Mouse (Mus musculus) left cerebral cortex, postnatal 14 days (tissue): Measurements from ENCODE around the gene Slc34a3. TPM values are rescaled to one million over a fixed set of nuclear protein-coding genes. Genes with fewer than 3 reads are reported as not detected.
"Not testable (repeated sequence)": the region's sequence is repeated elsewhere in the genome, so short reads cannot be mapped to it uniquely, and the experiment has no call there.

Experiments used
- DNase-seq, 2 experiments: peaks; one replicate each; pipeline ENCODE4 v3.0.0; 2021 to 2022; ENCODE audit warnings: low spot score in 2 of 2, mixed read lengths in 1 of 2
- intact Hi-C: fragments of 180-260 bp; cut with DNase I; formaldehyde crosslinking; loops from one replicate; pipeline ENCODE4 v1.15.1; 2025
- long read RNA-seq, 2 experiments: library from polyadenylated mRNA; stranded (forward); transcript quantifications; one replicate each; pipeline ENCODE4 v2.0.0; 2021
- total RNA-seq, 2 experiments: library from RNA; stranded (reverse); gene quantifications; 2 replicates each; pipeline ENCODE4 v1.2.3; 2021

Gene Slc34a3
- total RNA-seq, result not detected
- long read RNA-seq, experiment 1, result 0 reads
- long read RNA-seq, experiment 2, result 0 reads

- intact Hi-C loops, result no loop called here
- no peak for DNase-seq
These were observed at the start of gene Slc34a3 for GRCm38 (mm10) chr2:25234050-25234449. Slc34a3 (minus strand) TSS chr2:25234364.

- peak; percentile 83 to 87 for DNase-seq
- intact Hi-C loops, result loop anchor here (5.0 kb wide), 1 partner anchor 48 kb away; no protein-coding TSS in a partner anchor
These were observed 45.0 kb upstream of the Slc34a3 start for GRCm38 (mm10) chr2:25278928-25279882.

GRCm38 (mm10) chr2:25273010-25273409 lies 38.8 kb upstream of the Slc34a3 start:
- DNase-seq, result no peak
- intact Hi-C loops, result loop anchor here (5.0 kb wide), 1 partner anchor 46 kb away; no protein-coding TSS in a partner anchor

GRCm38 (mm10) chr2:25272515-25272914 lies 38.4 kb upstream of the Slc34a3 start:
- intact Hi-C loops, result loop anchor here (5.0 kb wide), 1 partner anchor 45 kb away; no protein-coding TSS in a partner anchor
- DNase-seq, result no peak

- intact Hi-C loops, result loop anchor here (5.0 kb wide), 1 partner anchor 45 kb away; no protein-coding TSS in a partner anchor
These were observed 37.8 kb upstream of the Slc34a3 start, which contains the start of the genes Ssna1 and Anapc2 for GRCm38 (mm10) chr2:25271827-25272511. Ssna1 (minus strand) TSS chr2:25272438. Anapc2 (plus strand) TSS chr2:25272478.

GRCm38 (mm10) chr2:25267746-25268309 lies 33.7 kb upstream of the Slc34a3 start:
- intact Hi-C loops, result no loop called here
- no peak for DNase-seq

More at GRCm38 (mm10) chr2:25271827-25272511, 37.8 kb upstream of the Slc34a3 start, which contains the start of the genes Ssna1 and Anapc2:
- peak; percentile 97 to 98 for DNase-seq

GRCm38 (mm10) chr2:25267241-25267640 lies 33.1 kb upstream of the Slc34a3 start:
- no peak for DNase-seq
- intact Hi-C loops, result no loop called here

- intact Hi-C loops, result no loop called here
- DNase-seq, result no peak
These were observed 32.6 kb upstream of the Slc34a3 start for GRCm38 (mm10) chr2:25266720-25267119.

- intact Hi-C loops, result no loop called here
- no peak for DNase-seq
These were observed 31.9 kb upstream of the Slc34a3 start for GRCm38 (mm10) chr2:25265897-25266656.

- intact Hi-C loops, result no loop called here
- DNase-seq, result no peak
These were observed 30.7 kb upstream of the Slc34a3 start for GRCm38 (mm10) chr2:25264851-25265250.

- DNase-seq, result no peak
- intact Hi-C loops, result no loop called here
These were observed 30.1 kb upstream of the Slc34a3 start for GRCm38 (mm10) chr2:25264286-25264660.

GRCm38 (mm10) chr2:25263623-25264285 lies 29.6 kb upstream of the Slc34a3 start:
- intact Hi-C loops, result no loop called here
- DNase-seq, result no peak

- intact Hi-C loops, result no loop called here
- no peak for DNase-seq
These were observed 28.8 kb upstream of the Slc34a3 start for GRCm38 (mm10) chr2:25262795-25263622.

GRCm38 (mm10) chr2:25262291-25262767 lies 28.2 kb upstream of the Slc34a3 start, which contains the start of gene Tprn:
Tprn (plus strand) TSS chr2:25262618.
- DNase-seq, result peak; percentile 95 to 98
- intact Hi-C loops, result no loop called here

- intact Hi-C loops, result no loop called here
These were observed 27.7 kb upstream of the Slc34a3 start for GRCm38 (mm10) chr2:25261870-25262269.

GRCm38 (mm10) chr2:25258887-25259286 lies 24.7 kb upstream of the Slc34a3 start:
- intact Hi-C loops, result loop anchor here (5.0 kb wide), 1 partner anchor 67 kb away; no protein-coding TSS in a partner anchor

More at GRCm38 (mm10) chr2:25261870-25262269, 27.7 kb upstream of the Slc34a3 start:
- DNase-seq, result no peak

GRCm38 (mm10) chr2:25257250-25257649 lies 23.1 kb upstream of the Slc34a3 start:
- intact Hi-C loops, result loop anchor here (5.0 kb wide), 1 partner anchor 65 kb away; no protein-coding TSS in a partner anchor
- DNase-seq, result not testable (repeated sequence)

More at GRCm38 (mm10) chr2:25258887-25259286, 24.7 kb upstream of the Slc34a3 start:
- no peak for DNase-seq
